Mouse (Mus musculus): Measurements from ENCODE around the gene Hist1h2af.
"Not testable (repeated sequence)": the region's sequence is repeated elsewhere in the genome, so short reads cannot be mapped to it uniquely, and the experiment has no call there.

Hist1h2af gene

GRCm38 (mm10) chr13:23534368-23535131 lies 844 bp downstream of the Hist1h2af start:
- no peak for ATAC-seq (ENCODE audit: insufficient number of reproducible peaks, low FRiP score, low TSS enrichment)

- ATAC-seq (ENCODE audit: insufficient number of reproducible peaks, low FRiP score, low TSS enrichment) = peak; percentile 87
Measured at GRCm38 (mm10) chr13:23535137-23536075, 1.7 kb downstream of the Hist1h2af start, which contains the start of gene Hist1h3g. TSS of gene Hist1h3g (plus strand) at chr13:23535422.

GRCm38 (mm10) chr13:23536076-23536822 lies 2.5 kb downstream of the Hist1h2af start:
- ATAC-seq (ENCODE audit: insufficient number of reproducible peaks, low FRiP score, low TSS enrichment) = no peak

GRCm38 (mm10) chr13:23537006-23537710 lies 3.5 kb downstream of the Hist1h2af start:
- no peak for ATAC-seq (ENCODE audit: insufficient number of reproducible peaks, low FRiP score, low TSS enrichment)

DNA sequence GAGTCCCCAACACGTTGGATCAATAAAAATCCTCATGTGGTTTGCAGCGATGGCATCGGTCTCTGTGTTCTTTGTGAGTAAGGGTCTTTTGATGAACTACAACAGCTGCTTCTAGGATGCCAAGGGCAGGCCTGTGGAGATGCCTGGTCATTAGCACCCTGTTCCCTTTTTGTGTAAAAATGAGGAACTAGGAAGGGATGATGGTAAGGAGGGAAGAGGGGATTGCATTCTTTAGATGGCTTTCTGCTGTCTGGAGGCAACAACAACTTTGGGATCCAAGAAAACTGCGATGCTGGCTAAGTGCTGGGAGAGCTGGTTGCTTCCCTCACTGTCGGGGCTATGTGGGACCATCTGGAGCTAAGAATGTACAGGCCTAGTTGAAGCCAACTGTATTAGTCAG lies 4.5 kb downstream of the Hist1h2af start:
- no peak for ATAC-seq (ENCODE audit: insufficient number of reproducible peaks, low FRiP score, low TSS enrichment)

DNA sequence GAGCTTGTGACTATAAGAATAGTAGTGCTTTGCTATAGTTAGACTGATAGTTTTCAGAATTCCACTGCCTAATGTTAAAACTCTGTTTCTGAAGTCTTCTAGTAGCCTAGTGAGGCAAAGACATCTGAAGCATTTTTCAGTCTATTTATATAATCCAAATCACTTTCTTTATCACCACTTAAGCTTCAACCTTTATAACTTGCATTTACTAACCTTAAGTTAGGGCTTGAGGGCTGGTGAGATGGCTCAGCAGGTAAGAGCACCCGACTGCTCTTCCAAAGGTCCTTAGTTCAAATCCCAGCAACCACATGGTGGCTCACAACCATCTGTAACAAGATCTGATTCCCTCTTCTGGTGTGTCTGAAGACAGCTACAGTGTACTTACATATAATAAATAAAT lies 6.1 kb downstream of the Hist1h2af start:
- not testable (repeated sequence) for ATAC-seq (ENCODE audit: insufficient number of reproducible peaks, low FRiP score, low TSS enrichment)

DNA sequence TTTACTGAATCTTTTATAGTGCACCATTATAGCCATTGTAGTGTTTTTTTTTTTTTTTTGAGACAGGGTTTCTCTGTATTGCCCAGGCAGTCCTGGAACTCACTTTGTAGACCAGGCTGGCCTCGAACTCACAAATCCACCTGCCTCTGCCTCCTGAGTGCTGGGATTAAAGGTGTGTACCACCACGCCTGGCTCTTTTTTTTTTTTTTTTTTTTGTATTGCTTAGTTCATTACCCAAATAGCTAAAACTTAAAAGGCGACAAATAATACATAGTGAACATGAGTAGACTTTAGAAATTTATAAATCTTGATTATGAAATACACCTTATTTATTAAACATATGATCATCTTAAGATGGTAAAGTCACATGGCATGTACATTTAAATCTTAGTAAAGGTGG lies 7.8 kb downstream of the Hist1h2af start:
- no peak for ATAC-seq (ENCODE audit: insufficient number of reproducible peaks, low FRiP score, low TSS enrichment)

- ATAC-seq (ENCODE audit: insufficient number of reproducible peaks, low FRiP score, low TSS enrichment) = not testable (repeated sequence)
Measured at GRCm38 (mm10) chr13:23542225-23542980, 8.7 kb downstream of the Hist1h2af start.

DNA sequence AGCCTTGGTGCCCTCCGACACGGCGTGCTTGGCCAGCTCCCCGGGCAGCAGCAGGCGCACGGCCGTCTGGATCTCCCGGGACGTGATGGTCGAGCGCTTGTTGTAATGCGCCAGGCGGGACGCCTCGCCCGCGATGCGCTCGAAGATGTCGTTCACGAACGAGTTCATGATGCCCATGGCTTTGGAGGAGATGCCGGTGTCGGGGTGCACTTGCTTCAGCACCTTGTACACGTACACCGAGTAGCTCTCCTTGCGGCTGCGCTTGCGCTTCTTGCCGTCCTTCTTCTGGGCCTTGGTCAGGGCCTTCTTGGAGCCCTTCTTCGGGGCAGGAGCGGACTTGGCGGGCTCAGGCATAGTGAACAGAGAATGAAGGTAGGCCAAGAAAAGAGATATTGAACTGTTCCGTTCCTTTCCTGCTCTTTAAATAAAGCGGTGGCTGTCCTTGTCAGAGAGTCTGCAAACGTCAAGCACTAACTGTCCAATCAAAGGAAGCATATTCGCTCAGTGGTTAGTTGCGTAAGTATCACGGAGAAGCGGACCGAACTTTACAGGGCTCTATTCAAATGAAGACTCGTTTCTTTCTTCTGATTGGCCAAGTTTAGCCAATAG lies 9.4 kb downstream of the Hist1h2af start, which contains the start of gene Hist1h2bh:
Hist1h2bh (minus strand) TSS at position 394 of the 609 bp plus-strand sequence.
- peak; percentile 93 for ATAC-seq (ENCODE audit: insufficient number of reproducible peaks, low FRiP score, low TSS enrichment)

GRCm38 (mm10) chr13:23543965-23544786 lies 10.5 kb downstream of the Hist1h2af start, which contains the start of gene Hist1h3f:
TSS of gene Hist1h3f (plus strand) at chr13:23544052.
- ATAC-seq (ENCODE audit: insufficient number of reproducible peaks, low FRiP score, low TSS enrichment) = peak; percentile 99

DNA sequence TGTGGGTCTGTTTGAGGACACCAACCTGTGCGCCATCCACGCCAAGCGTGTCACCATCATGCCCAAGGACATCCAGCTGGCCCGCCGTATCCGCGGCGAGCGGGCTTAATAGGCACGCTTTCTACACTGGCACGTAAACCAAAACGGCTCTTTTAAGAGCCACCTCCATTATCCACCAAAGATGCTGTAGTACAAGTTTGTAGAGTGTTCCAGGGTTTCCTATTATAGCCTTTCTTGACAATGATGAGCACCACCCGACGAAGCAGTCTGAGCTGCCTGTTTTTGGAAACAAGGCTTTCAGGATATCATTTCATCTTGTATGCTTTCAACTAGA lies 11.0 kb downstream of the Hist1h2af start:
- ATAC-seq (ENCODE audit: insufficient number of reproducible peaks, low FRiP score, low TSS enrichment) = 0 out of 2 replicates have a peak, but pooled peaks have one; percentile 40

- no peak for ATAC-seq (ENCODE audit: insufficient number of reproducible peaks, low FRiP score, low TSS enrichment)
Measured at GRCm38 (mm10) chr13:23546694-23547093, 13.0 kb downstream of the Hist1h2af start.

GRCm38 (mm10) chr13:23550761-23551145 lies 17.0 kb downstream of the Hist1h2af start:
- no peak for ATAC-seq (ENCODE audit: insufficient number of reproducible peaks, low FRiP score, low TSS enrichment)

- ATAC-seq (ENCODE audit: insufficient number of reproducible peaks, low FRiP score, low TSS enrichment) = peak; percentile 91
Measured at GRCm38 (mm10) chr13:23551146-23551834, 17.6 kb downstream of the Hist1h2af start, which contains the start of gene Hist1h4f. TSS of gene Hist1h4f (minus strand) at chr13:23551648.

DNA sequence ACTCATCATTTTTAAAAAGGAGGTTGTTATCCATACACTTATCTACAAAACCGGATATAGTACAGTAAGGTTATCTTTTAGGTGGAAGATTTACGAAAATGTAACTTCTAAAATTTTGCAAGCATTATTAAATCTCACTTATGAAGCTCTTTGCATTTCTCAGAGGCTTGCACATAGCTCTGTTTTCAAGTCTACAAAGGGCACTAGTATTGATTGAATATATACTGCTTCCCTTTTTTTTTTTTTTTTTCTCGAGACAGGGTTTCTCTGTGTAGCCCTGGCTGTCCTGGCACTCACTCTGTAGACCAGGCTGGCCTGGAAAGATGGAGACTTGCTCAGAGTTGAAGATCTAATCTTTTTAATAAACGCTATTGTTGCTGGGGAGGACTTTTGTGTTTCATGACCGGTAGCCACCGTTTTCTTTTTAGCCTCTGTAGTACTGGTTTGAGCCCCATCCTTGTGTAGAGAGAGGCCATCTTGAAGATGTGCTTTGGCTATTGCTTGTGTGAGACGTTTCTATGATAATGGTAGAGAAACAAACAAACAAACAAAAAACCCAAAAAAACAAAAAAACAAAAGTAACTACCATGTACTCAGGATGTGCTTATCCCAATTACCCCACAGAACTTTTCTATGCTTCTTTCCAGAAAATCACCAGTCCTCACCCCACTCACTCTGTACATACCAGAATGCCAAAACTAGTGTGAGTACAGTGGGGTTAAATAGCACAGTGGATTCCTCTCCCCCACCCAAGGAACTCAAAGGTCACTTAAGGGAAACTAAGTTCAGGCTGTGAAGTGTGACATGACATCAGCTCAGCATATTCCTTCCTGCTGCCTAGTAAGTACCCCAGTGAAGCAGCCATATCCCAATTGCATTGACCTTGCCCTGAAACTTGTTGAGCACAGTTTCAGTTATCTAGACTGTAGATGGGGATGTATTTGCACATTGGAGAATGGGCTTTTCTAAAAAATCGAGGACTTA lies 18.5 kb downstream of the Hist1h2af start:
- ATAC-seq (ENCODE audit: insufficient number of reproducible peaks, low FRiP score, low TSS enrichment) = no peak

GRCm38 (mm10) chr13:23552962-23553361 lies 19.3 kb downstream of the Hist1h2af start, which contains the start of gene Hist1h1d:
TSS of gene Hist1h1d (plus strand) at chr13:23553262.
- no peak for ATAC-seq (ENCODE audit: insufficient number of reproducible peaks, low FRiP score, low TSS enrichment)

All from cerebellum, adult (tissue).